Mouse (Mus musculus): ENCODE measurements around the gene Ndufa4l2. TPM values are rescaled to one million over a fixed set of nuclear protein-coding genes. Genes with fewer than 3 reads are reported as not detected.

Ndufa4l2 gene
- total and polyA plus RNA-seq, 2 experiments: 0.09 to 4.4 TPM

GRCm38 (mm10) chr10:127512307-127512666 is 2.5 kb upstream of the Ndufa4l2 start:
- no peak overlapping the region for H3K4me3 ChIP-seq (ENCODE audit: insufficient read depth, low read depth, low read length)
- peaks cover 2% of the 10 kb centered on the region; the same call in 1 of the 2 replicates for H3K27me3 ChIP-seq (ENCODE audit: control insufficient read depth, insufficient read depth, low read length)
- no peak for TF ChIP-seq POLR2A (IDR thresholded peaks at IDR 0.05; ENCODE audit: extremely low read depth, insufficient read depth, low read length)
- no peak for TF ChIP-seq CTCF (IDR thresholded peaks at IDR 0.05; ENCODE audit: low read depth, low read length)
- 12% methylated on average over 7 of the region's 7 CpGs for WGBS
- H3K9ac ChIP-seq (ENCODE audit: low read depth, low read length): no peak overlapping the region
- peaks cover 13% of the 10 kb centered on the region; the same call in 1 of the 2 replicates for H3K4me1 ChIP-seq (ENCODE audit: control insufficient read depth, insufficient read depth, low read length)
- no peaks in the 10 kb centered on the region for H3K79me2 ChIP-seq (ENCODE audit: control insufficient read depth, insufficient read depth, low read length)
- H3K27ac ChIP-seq (replicated peaks; ENCODE audit: insufficient read depth, low read depth, low read length): no peak overlapping the region
- no peak for DNase-seq (ENCODE audit: extremely low read depth, low read depth, low spot score)
- H3K36me3 ChIP-seq (ENCODE audit: control insufficient read depth, insufficient read depth, low read length): no peaks in the 10 kb centered on the region

GRCm38 (mm10) chr10:127512813-127513212 is 2.0 kb upstream of the Ndufa4l2 start:
- peak; percentile 100 for TF ChIP-seq CTCF (IDR thresholded peaks at IDR 0.05; ENCODE audit: low read depth, low read length)
- no peak for TF ChIP-seq POLR2A (IDR thresholded peaks at IDR 0.05; ENCODE audit: extremely low read depth, insufficient read depth, low read length)
- Histone ChIP-seq H3K4me1 (ENCODE audit: control insufficient read depth, insufficient read depth, low read length) (peaks cover 18% of the 10 kb centered on the region), H3K9ac (ENCODE audit: low read depth, low read length) (peak overlapping the region; percentile 47), H3K4me3 (ENCODE audit: insufficient read depth, low read depth, low read length) (no peak overlapping the region), H3K27ac (replicated peaks; ENCODE audit: insufficient read depth, low read depth, low read length) (no peak overlapping the region), H3K36me3 (ENCODE audit: control insufficient read depth, insufficient read depth, low read length) (no peaks in the 10 kb centered on the region; the same call in 1 of the 2 replicates), H3K79me2 (ENCODE audit: control insufficient read depth, insufficient read depth, low read length) (no peaks in the 10 kb centered on the region), H3K27me3 (ENCODE audit: control insufficient read depth, insufficient read depth, low read length) (peaks cover 2% of the 10 kb centered on the region; the same call in 1 of the 2 replicates)
- peak; percentile 69 for DNase-seq (ENCODE audit: extremely low read depth, low read depth, low spot score)
- under 1% methylated on average over 27 of the region's 27 CpGs for WGBS

GRCm38 (mm10) chr10:127513501-127514091 is 1.2 kb upstream of the Ndufa4l2 start:
- Histone ChIP-seq H3K79me2 (ENCODE audit: control insufficient read depth, insufficient read depth, low read length) (no peaks in the 10 kb centered on the region), H3K4me3 (ENCODE audit: insufficient read depth, low read depth, low read length) (no peak overlapping the region), H3K27ac (replicated peaks; ENCODE audit: insufficient read depth, low read depth, low read length) (no peak overlapping the region), H3K9ac (ENCODE audit: low read depth, low read length) (no peak overlapping the region), H3K27me3 (ENCODE audit: control insufficient read depth, insufficient read depth, low read length) (peaks cover 2% of the 10 kb centered on the region; the same call in 1 of the 2 replicates), H3K4me1 (ENCODE audit: control insufficient read depth, insufficient read depth, low read length) (peaks cover 19% of the 10 kb centered on the region), H3K36me3 (ENCODE audit: control insufficient read depth, insufficient read depth, low read length) (peaks cover 5% of the 10 kb centered on the region; the same call in 1 of the 2 replicates)
- WGBS: 19% methylated on average over 16 of the region's 16 CpGs
- DNase-seq (ENCODE audit: extremely low read depth, low read depth, low spot score): no peak
- no peak for TF ChIP-seq POLR2A (IDR thresholded peaks at IDR 0.05; ENCODE audit: extremely low read depth, insufficient read depth, low read length)
- no peak for TF ChIP-seq CTCF (IDR thresholded peaks at IDR 0.05; ENCODE audit: low read depth, low read length)

- Histone ChIP-seq H3K4me3 (ENCODE audit: insufficient read depth, low read depth, low read length) (no peak overlapping the region), H3K27ac (replicated peaks; ENCODE audit: insufficient read depth, low read depth, low read length) (no peak overlapping the region), H3K27me3 (ENCODE audit: control insufficient read depth, insufficient read depth, low read length) (peaks cover 2% of the 10 kb centered on the region; the same call in 1 of the 2 replicates), H3K36me3 (ENCODE audit: control insufficient read depth, insufficient read depth, low read length) (peaks cover 9% of the 10 kb centered on the region; the same call in 1 of the 2 replicates), H3K9ac (ENCODE audit: low read depth, low read length) (no peak overlapping the region), H3K79me2 (ENCODE audit: control insufficient read depth, insufficient read depth, low read length) (no peaks in the 10 kb centered on the region), H3K4me1 (ENCODE audit: control insufficient read depth, insufficient read depth, low read length) (peaks cover 18% of the 10 kb centered on the region)
- 49% methylated on average over 13 of the region's 13 CpGs for WGBS
- no peak for TF ChIP-seq CTCF (IDR thresholded peaks at IDR 0.05; ENCODE audit: low read depth, low read length)
- TF ChIP-seq POLR2A (IDR thresholded peaks at IDR 0.05; ENCODE audit: extremely low read depth, insufficient read depth, low read length): no peak
- DNase-seq (ENCODE audit: extremely low read depth, low read depth, low spot score): no peak
These were observed 562 bp upstream of the Ndufa4l2 start for GRCm38 (mm10) chr10:127514111-127514698.

- peaks cover 1% of the 10 kb centered on the region; the same call in 1 of the 2 replicates for H3K27me3 ChIP-seq (ENCODE audit: control insufficient read depth, insufficient read depth, low read length)
- peaks cover 11% of the 10 kb centered on the region; the same call in 1 of the 2 replicates for H3K36me3 ChIP-seq (ENCODE audit: control insufficient read depth, insufficient read depth, low read length)
- peaks cover 23% of the 10 kb centered on the region for H3K4me1 ChIP-seq (ENCODE audit: control insufficient read depth, insufficient read depth, low read length)
- H3K9ac ChIP-seq (ENCODE audit: low read depth, low read length): no peak overlapping the region
- H3K4me3 ChIP-seq (ENCODE audit: insufficient read depth, low read depth, low read length): no peak overlapping the region
- TF ChIP-seq CTCF (IDR thresholded peaks at IDR 0.05; ENCODE audit: low read depth, low read length) (no peak), POLR2A (IDR thresholded peaks at IDR 0.05; ENCODE audit: extremely low read depth, insufficient read depth, low read length) (no peak)
- H3K79me2 ChIP-seq (ENCODE audit: control insufficient read depth, insufficient read depth, low read length): peaks cover 6% of the 10 kb centered on the region; the same call in 1 of the 2 replicates
- WGBS: 62% methylated on average over 9 of the region's 9 CpGs
- DNase-seq (ENCODE audit: extremely low read depth, low read depth, low spot score): no peak
- no peak overlapping the region for H3K27ac ChIP-seq (replicated peaks; ENCODE audit: insufficient read depth, low read depth, low read length)
These were observed 660 bp downstream of the Ndufa4l2 start for GRCm38 (mm10) chr10:127515271-127515982.

Measured in liver, adult 2 months (tissue).